Mouse (Mus musculus) olfactory bulb, adult 2 months (tissue): ENCODE results near the gene Ergic2. TPM values are rescaled to one million over a fixed set of nuclear protein-coding genes. Genes with fewer than 3 reads are reported as not detected.
A peak's percentile ranks its signal among the peaks of the same experiment; 100 is the strongest.
"Not testable (repeated sequence)": the region's sequence is repeated elsewhere in the genome, so short reads cannot be mapped to it uniquely, and the experiment has no call there.

Experiments
- H3K27ac ChIP-seq: fragments of 200-500 bp; 2 replicates; pipeline ENCODE4 v1.5.1; 2012; ENCODE audit warnings: low read depth, low read length; ENCODE audit not compliant: insufficient read depth
- H3K4me1 ChIP-seq: fragments of 200-500 bp; 2 replicates; pipeline ENCODE4 v1.6.1; 2012; ENCODE audit warnings: low read length; ENCODE audit not compliant: control insufficient read depth, insufficient read depth
- H3K4me3 ChIP-seq: fragments of 200-500 bp; 2 replicates; pipeline ENCODE4 v1.5.1; 2012; ENCODE audit warnings: mild to moderate bottlenecking, low read depth, low read length, moderate library complexity; ENCODE audit not compliant: insufficient read depth
- CTCF ChIP-seq: fragments of 200-500 bp; IDR thresholded peaks from 2 replicates; pipeline ENCODE4 v1.5.1; 2012; ENCODE audit warnings: low read depth, mild to moderate bottlenecking, low read length, moderate library complexity; ENCODE audit not compliant: insufficient read depth
- POLR2A ChIP-seq: fragments of 200-500 bp; IDR thresholded peaks from 2 replicates; pipeline ENCODE4 v1.6.1; 2012; ENCODE audit warnings: mild to moderate bottlenecking, low read depth, low read length, moderate library complexity; ENCODE audit not compliant: insufficient read depth
- WGBS: fragments of 180-500 bp; shearing (Covaris S2); methylation state at CpG from one replicate; pipeline ENCODE4 v1.1.7; 2018; 5-methylcytosine and 5-hydroxymethylcytosine counted together
- polyA plus RNA-seq: library from polyadenylated mRNA; stranded (reverse); fragments of >200 nt; gene quantifications from 2 replicates; pipeline ENCODE4 v1.2.4, GENCODE M21; 2012; ENCODE audit warnings: low replicate concordance; ENCODE audit not compliant: missing spikeins, insufficient read depth, insufficient read length

Ergic2 gene
- polyA plus RNA-seq, 1 experiment: not detected

DNA sequence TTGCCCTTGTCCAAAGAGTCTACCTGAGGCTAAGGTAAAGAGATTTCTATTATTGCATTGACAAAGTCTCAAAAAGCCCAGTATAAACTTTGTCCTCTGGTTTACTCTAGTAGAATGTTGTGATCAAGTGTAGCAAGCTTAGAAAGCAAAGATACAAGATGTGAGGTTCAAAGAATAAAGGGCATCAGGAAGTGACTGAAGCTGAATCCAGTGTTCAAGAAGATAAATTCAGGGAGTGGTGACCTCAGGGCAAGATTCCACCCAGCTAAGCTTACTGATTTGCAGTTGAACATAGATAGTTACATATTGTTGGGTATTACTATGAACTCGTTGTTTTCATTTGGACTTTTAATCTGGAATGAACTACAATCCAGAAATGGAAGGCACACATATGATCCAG, 26.5 kb downstream of the Ergic2 start:
- WGBS: 100% methylated on average over 1 of the region's 1 CpGs
- H3K27ac ChIP-seq: no peak overlapping the region
- no peak overlapping the region for H3K4me3 ChIP-seq
- TF ChIP-seq CTCF (no peak), POLR2A (no peak)
- H3K4me1 ChIP-seq: no peaks in the 10 kb centered on the region

DNA sequence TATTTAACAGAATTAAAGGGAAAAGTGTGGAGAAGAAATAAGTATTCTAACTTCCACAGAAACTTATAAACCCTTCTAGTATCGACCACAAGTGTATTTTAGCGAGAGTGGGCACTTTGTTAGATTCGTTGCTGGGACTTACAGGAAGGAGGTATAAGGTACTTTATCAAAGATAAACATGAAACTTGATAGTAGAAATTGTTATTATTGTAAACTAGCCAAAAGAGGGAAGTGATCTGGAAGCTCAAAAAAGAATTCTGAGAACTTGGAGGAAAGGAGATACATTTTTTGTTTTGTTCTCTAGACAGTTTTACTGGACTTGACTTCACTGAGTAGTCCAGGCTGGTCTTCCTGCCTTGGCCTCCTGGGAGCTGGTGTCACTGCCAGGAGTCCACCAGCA, 39.3 kb downstream of the Ergic2 start:
- WGBS: 91% methylated on average over 3 of the region's 3 CpGs
- no peak overlapping the region for H3K27ac ChIP-seq
- peaks cover 3% of the 10 kb centered on the region; the same call in 1 of the 2 replicates for H3K4me1 ChIP-seq
- no peak overlapping the region for H3K4me3 ChIP-seq
- TF ChIP-seq CTCF (no peak), POLR2A (no peak)

DNA sequence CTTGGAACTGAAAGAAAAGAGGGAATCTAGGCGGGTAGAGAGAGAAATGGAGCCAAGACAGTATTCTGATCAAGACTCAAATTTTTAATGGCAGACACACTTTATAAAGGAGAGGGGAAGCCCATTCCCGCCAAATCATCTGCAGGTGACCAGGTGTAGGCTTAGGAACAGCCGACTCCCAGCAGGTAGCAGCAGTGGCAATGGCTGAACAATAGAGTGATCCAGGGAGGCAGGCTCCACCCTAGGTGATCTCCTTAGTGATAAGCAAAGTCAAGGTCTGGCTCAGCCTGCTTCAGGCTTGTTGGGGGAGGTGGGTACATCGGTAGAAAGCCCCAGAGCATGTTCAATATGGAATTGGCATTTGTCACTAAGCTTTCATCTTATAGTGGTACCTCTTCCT, 59.9 kb downstream of the Ergic2 start:
- 74% methylated on average over 4 of the region's 4 CpGs for WGBS
- not testable (repeated sequence) for H3K27ac ChIP-seq, H3K4me3 ChIP-seq

DNA sequence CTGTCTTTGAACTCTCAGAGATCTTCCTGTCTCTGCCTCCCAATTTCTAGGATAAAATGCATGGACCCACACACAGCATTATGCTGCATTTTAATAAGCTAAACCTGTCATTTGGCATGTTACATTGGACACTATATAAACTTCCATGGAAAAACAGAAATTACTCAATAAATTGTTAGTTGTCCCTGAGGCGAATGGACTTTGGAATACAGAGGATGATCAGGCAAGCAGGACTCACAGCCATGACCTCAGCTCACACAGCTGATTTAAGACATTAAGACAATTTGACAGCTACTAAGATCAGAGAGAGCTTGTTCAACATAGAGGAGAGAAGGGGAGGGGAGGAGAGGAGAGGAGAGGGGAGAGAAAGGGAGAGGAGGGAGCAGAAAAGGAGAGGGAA, 69.8 kb downstream of the Ergic2 start:
- H3K4me3 ChIP-seq: no peak overlapping the region
- no peak overlapping the region for H3K27ac ChIP-seq
- TF ChIP-seq POLR2A (no peak), CTCF (no peak)
- WGBS: 90% methylated on average over 1 of the region's 1 CpGs
- H3K4me1 ChIP-seq: no peaks in the 10 kb centered on the region

More for the DNA sequence above, 59.9 kb downstream of the Ergic2 start:
- H3K4me1 ChIP-seq: not testable (repeated sequence)

DNA sequence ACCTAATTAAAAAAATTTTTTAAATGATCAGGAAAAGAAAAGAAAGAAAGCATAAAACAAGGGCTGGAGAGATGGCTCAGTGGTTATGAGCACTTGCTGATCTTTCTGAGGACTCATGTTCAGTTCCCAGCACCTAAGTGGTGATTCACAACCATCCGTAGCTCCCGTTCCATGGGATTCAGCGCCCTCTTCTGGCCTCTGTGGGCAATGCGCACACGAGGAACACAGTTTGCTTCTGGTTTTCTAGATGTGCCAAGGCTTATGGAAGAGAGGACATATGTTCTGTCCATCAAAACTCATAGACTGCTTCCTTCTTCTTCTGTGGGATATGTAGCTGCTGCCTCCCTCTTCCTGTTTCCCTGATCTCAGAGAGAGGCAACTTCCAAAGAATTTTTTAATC, 70.3 kb downstream of the Ergic2 start:
- H3K27ac ChIP-seq: no peak overlapping the region
- 84% methylated on average over 5 of the region's 5 CpGs for WGBS
- no peak overlapping the region for H3K4me3 ChIP-seq
- TF ChIP-seq POLR2A (no peak), CTCF (no peak)
- H3K4me1 ChIP-seq: no peaks in the 10 kb centered on the region

DNA sequence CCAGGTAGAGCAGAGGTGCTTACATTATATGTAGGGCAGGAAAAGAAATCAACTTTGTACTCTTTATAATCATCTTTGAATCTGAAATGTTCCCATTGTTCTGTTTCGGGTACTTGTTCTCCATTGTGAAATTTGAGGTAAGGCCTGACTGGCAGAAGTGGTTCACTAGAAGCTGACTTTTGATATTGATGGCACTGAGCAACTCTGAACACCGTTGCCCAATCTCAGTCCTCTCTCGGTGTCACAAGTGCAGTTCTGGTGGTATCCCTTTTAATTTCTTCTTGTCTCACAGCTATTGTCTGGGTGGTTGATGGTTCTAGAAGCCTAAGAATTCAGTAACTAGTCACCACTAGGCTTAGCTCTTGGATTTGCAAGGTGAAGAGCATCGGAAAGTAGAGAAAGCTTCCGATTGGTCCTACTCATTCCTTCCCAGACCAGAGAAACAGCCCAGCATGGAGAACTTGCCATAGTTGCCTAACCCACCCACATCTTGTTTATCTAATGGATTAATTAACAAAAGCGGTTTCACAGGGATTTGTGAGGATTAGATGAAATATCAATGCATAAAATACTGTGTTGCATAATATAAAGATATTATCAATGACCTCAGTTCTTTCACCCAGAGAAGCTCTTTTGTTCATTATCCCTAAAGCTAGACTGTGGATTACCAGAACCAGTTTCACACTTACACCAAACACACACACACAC, 72.7 kb downstream of the Ergic2 start:
- 89% methylated on average over 6 of the region's 6 CpGs for WGBS
- TF ChIP-seq CTCF (no peak), POLR2A (no peak)
- Histone ChIP-seq H3K27ac (no peak overlapping the region), H3K4me3 (no peak overlapping the region), H3K4me1 (no peaks in the 10 kb centered on the region)

DNA sequence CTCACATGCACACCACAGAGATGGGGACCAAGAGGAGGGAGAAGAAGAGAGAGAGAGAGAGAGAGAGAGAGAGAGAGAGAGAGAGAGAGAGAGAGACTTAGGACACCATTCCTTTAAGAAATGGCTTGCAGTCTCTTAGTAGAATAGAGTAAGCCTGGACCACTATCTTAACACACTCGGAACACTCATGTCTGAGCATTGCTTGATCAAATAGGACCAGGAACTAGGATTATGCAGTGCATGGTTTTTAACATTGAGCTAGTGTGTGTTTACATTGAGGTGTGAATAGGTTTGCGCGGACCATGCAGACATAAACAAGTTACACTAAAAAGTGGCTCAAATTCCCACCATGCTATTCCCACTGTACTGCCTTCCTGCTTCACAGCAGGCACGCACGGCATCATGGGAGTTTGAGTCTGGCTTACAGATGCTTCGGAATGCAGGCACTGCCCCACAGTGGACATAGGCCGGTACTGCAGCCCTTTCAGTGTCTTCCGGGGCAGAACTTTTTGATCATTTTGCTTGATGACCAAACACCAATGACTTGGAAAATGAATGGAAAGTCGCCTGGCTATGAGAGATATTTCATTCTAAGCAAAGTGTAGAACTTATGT, 76.3 kb downstream of the Ergic2 start:
- Histone ChIP-seq H3K4me3 (no peak overlapping the region), H3K27ac (no peak overlapping the region), H3K4me1 (no peaks in the 10 kb centered on the region)
- TF ChIP-seq POLR2A: no peak
- peak; percentile 81; the same call in 1 of the 2 replicates for TF ChIP-seq CTCF
- WGBS: 27% methylated on average over 9 of the region's 9 CpGs

DNA sequence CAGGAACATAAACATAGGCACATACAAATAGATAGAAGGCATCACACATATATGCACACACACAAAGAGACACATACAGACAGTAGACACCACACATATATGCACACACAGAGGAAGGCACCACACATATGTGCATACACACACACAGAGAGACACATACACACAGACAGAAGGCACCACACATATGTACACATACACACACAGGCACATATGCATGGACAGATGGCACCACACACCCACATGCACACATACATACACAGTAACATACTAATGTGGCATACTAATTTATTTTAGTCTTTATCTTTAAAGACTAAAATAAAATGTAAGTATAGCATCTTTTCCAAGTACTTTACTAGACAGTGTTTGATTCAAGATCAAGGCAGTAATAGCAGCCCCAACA, 78.6 kb downstream of the Ergic2 start:
- TF ChIP-seq POLR2A (no peak), CTCF (no peak)
- Histone ChIP-seq H3K4me3 (no peak overlapping the region), H3K4me1 (no peaks in the 10 kb centered on the region), H3K27ac (no peak overlapping the region)

DNA sequence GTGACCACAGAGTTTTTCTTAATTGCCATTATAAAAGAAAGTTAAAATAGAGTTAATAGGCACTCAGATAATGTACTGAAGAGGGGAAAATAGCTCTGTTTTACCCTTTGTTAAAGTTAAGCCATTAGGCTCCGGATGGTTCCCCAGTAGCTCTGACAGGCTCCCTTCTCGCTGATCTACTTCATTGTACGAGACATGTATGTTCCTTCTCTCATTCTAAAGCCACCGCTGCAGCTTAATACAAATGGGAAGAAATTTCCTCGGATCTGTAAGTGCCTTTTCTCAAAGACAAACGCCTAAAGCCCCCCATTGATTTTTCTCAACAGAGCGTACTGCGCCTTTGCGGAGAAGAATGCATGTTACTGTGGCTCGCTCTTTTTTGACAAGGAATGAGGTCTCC, 79.9 kb downstream of the Ergic2 start:
- Histone ChIP-seq H3K4me1 (no peaks in the 10 kb centered on the region), H3K27ac (no peak overlapping the region), H3K4me3 (no peak overlapping the region)
- 45% methylated on average over 10 of the region's 10 CpGs for WGBS
- TF ChIP-seq POLR2A (no peak), CTCF (no peak)

Other genes starting within 250 kb of the Ergic2 start
- gene Far2, start 165.1 kb downstream of the Ergic2 start, polyA plus RNA-seq: not detected in 2 replicates
- gene Tmtc1, start 232.0 kb upstream of the Ergic2 start, polyA plus RNA-seq: 92.0 TPM in 1 of 2 replicates, not detected in the other